Mouse (Mus musculus): ENCODE measurements around the gene Plekhm3.
"Not testable (repeated sequence)": the region's sequence is repeated elsewhere in the genome, so short reads cannot be mapped to it uniquely, and the experiment has no call there.

Plekhm3 gene

GRCm38 (mm10) chr1:64956479-64956961 lies at the start of gene Plekhm3:
Plekhm3 (minus strand) TSS chr1:64956824.
- DNase-seq (ENCODE audit: low spot score): peak; percentile 65

DNA sequence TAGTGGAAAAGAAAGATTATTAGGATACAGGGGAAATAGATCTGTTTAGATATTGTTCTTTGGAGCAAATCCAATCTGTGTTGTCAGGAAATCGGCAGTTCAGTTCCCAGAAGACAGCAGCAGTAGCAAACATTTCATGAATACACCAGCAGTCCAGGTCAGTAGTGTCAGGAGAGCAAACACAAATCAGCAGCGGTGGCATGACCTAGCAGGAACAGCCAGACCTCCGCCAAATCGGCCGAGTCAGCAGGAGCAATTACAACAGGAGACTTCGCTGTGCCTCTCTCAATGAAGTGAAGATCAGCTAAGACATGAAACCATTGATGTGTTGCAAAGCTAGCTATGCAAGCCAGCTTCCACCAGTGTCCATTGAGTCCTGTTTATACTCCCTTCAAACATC lies 49.0 kb upstream of the Plekhm3 start:
- DNase-seq (ENCODE audit: low spot score): no peak

DNA sequence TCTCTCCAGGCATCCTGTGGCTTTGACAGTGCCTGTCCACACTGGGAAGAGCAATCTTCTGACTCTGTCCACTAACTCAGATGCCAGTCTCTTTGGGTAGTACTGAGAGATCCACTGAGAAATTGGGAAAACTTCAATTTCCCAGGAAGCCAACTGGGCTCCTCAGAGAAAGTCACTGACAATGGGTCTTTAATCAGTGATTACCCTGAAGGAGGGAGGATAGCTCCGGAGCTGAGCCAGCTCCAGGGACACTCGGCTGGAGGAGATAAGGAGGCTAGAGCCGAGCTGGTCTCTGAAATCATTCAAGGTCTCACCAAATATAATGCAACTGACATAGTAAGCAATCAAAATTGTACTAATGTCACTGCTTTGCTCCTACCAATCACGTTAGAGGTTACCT lies 47.9 kb upstream of the Plekhm3 start:
- DNase-seq (ENCODE audit: low spot score): no peak

DNA sequence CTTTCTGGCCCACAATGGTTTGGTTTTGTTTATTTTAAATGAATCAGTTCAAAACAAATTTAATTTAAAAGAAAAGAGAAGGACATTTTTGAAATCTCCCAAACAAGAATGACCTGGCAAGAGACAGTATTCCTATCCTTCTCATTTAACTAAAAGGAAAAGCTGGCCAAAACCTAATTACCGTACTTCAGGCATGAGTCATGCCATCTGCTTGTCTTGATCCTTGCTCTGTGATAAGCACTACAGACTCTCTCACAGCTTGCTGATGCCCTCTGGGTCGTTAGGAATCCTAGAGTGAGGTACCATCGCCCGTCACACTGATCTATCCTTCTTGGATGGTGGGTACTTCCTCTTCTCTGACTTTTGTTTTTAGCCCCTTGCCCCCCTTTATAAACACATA lies 36.6 kb upstream of the Plekhm3 start:
- DNase-seq (ENCODE audit: low spot score): no peak

- no peak for DNase-seq (ENCODE audit: low spot score)
These were observed 31.6 kb upstream of the Plekhm3 start for GRCm38 (mm10) chr1:64988176-64988575.

- DNase-seq (ENCODE audit: low spot score): peak; percentile 80
These were observed 29.5 kb upstream of the Plekhm3 start for GRCm38 (mm10) chr1:64986120-64986519.

- DNase-seq (ENCODE audit: low spot score): no peak
These were observed 26.6 kb upstream of the Plekhm3 start for GRCm38 (mm10) chr1:64983247-64983646.

- DNase-seq (ENCODE audit: low spot score): no peak
These were observed 21.7 kb upstream of the Plekhm3 start for GRCm38 (mm10) chr1:64978321-64978799.

GRCm38 (mm10) chr1:64975346-64975745 lies 18.7 kb upstream of the Plekhm3 start:
- DNase-seq (ENCODE audit: low spot score): no peak

DNA sequence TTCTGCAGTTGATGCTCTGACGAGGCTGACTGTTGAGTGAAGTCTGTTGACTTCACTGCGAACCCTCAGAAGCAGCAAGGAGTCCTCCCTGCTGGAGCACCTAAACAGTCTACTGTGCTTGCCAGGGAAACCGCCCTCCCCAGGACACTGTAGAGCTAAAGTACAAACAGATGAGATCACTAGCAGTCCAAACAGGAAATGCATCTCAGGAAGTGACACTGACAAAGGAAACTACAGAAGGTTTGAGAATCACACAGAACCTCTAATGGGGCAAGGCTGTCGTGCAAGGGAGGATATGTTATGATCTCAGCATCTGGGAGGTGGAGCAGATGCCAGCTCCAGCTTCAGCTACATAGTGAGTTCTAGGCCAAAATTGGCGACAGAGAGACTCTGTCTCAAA lies 14.1 kb upstream of the Plekhm3 start:
- DNase-seq (ENCODE audit: low spot score): no peak

GRCm38 (mm10) chr1:64957021-64957489 lies 431 bp upstream of the Plekhm3 start:
- DNase-seq (ENCODE audit: low spot score): no peak

- not testable (repeated sequence) for DNase-seq (ENCODE audit: low spot score)
These were observed 1.8 kb downstream of the Plekhm3 start for GRCm38 (mm10) chr1:64954786-64955185.

DNA sequence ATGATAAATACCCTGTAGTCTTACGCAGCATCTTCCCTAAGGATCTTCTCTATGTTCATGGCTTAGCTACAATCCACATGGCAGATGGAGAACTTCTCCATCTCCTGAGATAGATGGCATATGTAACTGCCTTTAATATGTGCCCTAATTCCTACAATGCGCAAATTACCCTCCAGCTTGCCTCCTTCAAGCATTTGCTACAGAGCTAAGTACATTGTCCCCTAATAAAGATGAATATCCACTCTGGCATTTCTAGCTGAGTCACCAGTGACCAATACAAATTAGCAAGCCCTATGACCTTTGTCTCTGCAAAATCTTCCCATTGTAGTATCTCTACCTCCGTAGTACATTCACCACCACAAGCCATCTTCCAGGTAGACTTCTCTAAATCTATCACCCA lies 6.4 kb downstream of the Plekhm3 start:
- DNase-seq (ENCODE audit: low spot score): no peak

- no peak for DNase-seq (ENCODE audit: low spot score)
These were observed 7.2 kb downstream of the Plekhm3 start for GRCm38 (mm10) chr1:64949377-64949776.

DNA sequence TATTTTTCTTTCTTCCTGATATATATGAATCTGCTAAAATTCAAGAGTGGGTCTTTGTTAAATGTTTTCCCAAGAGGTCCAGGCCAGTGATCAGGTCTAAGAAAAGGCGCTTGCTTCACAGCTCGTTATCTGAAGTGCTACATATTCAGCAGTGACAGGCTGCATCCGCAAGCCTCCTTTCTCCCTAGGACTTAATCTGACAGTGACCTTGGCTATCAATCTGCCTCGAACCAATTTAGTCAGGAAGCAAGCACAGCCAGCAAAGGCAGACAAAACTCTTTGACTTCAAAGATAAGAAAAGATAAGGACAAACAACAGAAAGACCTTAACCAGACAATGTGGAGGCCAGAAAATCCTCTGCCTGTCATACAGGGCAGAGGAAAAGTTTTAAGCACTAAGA lies 10.5 kb downstream of the Plekhm3 start:
- no peak for DNase-seq (ENCODE audit: low spot score)

- no peak for DNase-seq (ENCODE audit: low spot score)
These were observed 11.3 kb downstream of the Plekhm3 start for GRCm38 (mm10) chr1:64945214-64945785.

DNA sequence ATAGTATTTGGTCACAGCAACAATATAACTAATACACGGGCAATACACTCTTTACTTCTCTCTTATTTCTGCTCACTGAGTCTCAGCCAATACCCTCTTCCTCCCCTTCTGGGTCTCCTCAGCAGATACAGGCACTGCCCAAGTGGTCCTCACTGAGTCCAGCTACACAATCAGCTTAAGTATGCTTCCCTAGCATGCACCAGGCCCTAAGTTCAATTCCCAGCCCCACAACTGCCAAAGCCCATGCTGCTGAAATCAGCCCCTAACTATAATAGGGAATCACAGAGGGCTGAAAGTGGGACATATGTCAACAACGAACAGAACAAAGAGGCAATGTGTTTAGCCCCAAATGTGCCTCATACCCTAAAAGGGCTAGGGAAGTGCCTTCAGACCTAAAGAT lies 11.9 kb downstream of the Plekhm3 start:
- no peak for DNase-seq (ENCODE audit: low spot score)

- DNase-seq (ENCODE audit: low spot score): no peak
These were observed 14.4 kb downstream of the Plekhm3 start for GRCm38 (mm10) chr1:64942006-64942755.

GRCm38 (mm10) chr1:64938907-64939306 lies 17.7 kb downstream of the Plekhm3 start:
- no peak for DNase-seq (ENCODE audit: low spot score)

- no peak for DNase-seq (ENCODE audit: low spot score)
These were observed 18.9 kb downstream of the Plekhm3 start for GRCm38 (mm10) chr1:64937692-64938091.

DNA sequence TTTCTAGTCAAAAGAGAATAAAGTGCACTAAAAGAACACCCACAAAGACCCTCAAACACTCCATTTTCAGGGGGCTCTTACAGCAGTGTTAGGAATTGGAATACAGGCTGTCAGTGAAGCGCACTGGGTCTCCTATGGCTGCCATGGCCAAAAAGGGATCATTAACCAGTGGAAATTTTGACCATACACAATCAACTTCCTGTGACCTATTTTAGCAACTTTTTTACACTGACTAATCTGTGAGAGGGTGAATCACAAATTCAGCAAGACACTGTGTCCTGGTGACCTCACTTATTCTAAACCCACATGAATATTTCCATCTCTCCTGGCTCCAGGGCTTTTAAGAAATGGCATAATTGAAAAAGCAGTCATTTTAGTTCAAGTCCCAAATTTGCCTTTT lies 23.7 kb downstream of the Plekhm3 start:
- DNase-seq (ENCODE audit: low spot score): no peak

- DNase-seq (ENCODE audit: low spot score): no peak
These were observed 26.5 kb downstream of the Plekhm3 start for GRCm38 (mm10) chr1:64930124-64930523.

- no peak for DNase-seq (ENCODE audit: low spot score)
These were observed 27.0 kb downstream of the Plekhm3 start for GRCm38 (mm10) chr1:64929673-64930072.
